Mouse (Mus musculus) gastrocnemius, postnatal 10 days (tissue): ENCODE results near the gene Duoxa2. TPM values are rescaled to one million over a fixed set of nuclear protein-coding genes. Genes with fewer than 3 reads are reported as not detected.
"Not testable (repeated sequence)": the region's sequence is repeated elsewhere in the genome, so short reads cannot be mapped to it uniquely, and the experiment has no call there.

Experiments used
- DNase-seq: peaks from one replicate; pipeline ENCODE4 v3.0.0; 2021; ENCODE audit warnings: mixed read lengths
- total RNA-seq, 2 experiments: library from RNA; stranded (reverse); gene quantifications; 2 replicates each; pipeline ENCODE4 v1.2.3; 2021

Gene Duoxa2
- total RNA-seq, 2 experiments from 2014 or later = not detected

- no peak for DNase-seq
Observed at GRCm38 (mm10) chr2:122306184-122306583, 7.5 kb downstream of the Duoxa2 start.

- no peak for DNase-seq
Observed at GRCm38 (mm10) chr2:122309647-122310046, 10.9 kb downstream of the Duoxa2 start.

GRCm38 (mm10) chr2:122311561-122311960, 12.9 kb downstream of the Duoxa2 start:
- DNase-seq = no peak

- DNase-seq = peak; percentile 74
Observed at GRCm38 (mm10) chr2:122312722-122313417, 14.2 kb downstream of the Duoxa2 start.

GRCm38 (mm10) chr2:122313536-122313935, 14.8 kb downstream of the Duoxa2 start, which contains the start of gene Duoxa1:
Gene Duoxa1, minus strand, starts transcription at chr2:122313730.
- DNase-seq = peak; percentile 16

GRCm38 (mm10) chr2:122315372-122315771, 16.7 kb downstream of the Duoxa2 start, which contains the start of gene Duox1:
Gene Duox1, plus strand, starts transcription at chr2:122315672.
- DNase-seq = no peak

- no peak for DNase-seq
Observed at GRCm38 (mm10) chr2:122317384-122317783, 18.7 kb downstream of the Duoxa2 start.

GRCm38 (mm10) chr2:122323960-122324359, 25.3 kb downstream of the Duoxa2 start:
- DNase-seq = no peak

GRCm38 (mm10) chr2:122324586-122324985, 25.9 kb downstream of the Duoxa2 start:
- DNase-seq = no peak

- no peak for DNase-seq
Observed at GRCm38 (mm10) chr2:122325361-122325760, 26.7 kb downstream of the Duoxa2 start.

GRCm38 (mm10) chr2:122327986-122328385, 29.3 kb downstream of the Duoxa2 start:
- DNase-seq = no peak

GRCm38 (mm10) chr2:122330317-122330716, 31.6 kb downstream of the Duoxa2 start:
- DNase-seq = not testable (repeated sequence)

GRCm38 (mm10) chr2:122332222-122332621, 33.5 kb downstream of the Duoxa2 start:
- DNase-seq = no peak

- peak; percentile 41 for DNase-seq
Observed at GRCm38 (mm10) chr2:122334170-122334569, 35.5 kb downstream of the Duoxa2 start.

- DNase-seq = no peak
Observed at GRCm38 (mm10) chr2:122337291-122337690, 38.6 kb downstream of the Duoxa2 start.

- no peak for DNase-seq
Observed at GRCm38 (mm10) chr2:122345106-122345893, 46.6 kb downstream of the Duoxa2 start.

GRCm38 (mm10) chr2:122346164-122346563, 47.5 kb downstream of the Duoxa2 start:
- not testable (repeated sequence) for DNase-seq

GRCm38 (mm10) chr2:122347257-122347656, 48.6 kb downstream of the Duoxa2 start:
- DNase-seq = no peak

- DNase-seq = peak; percentile 95
Observed at GRCm38 (mm10) chr2:122348531-122349131, 49.9 kb downstream of the Duoxa2 start.

GRCm38 (mm10) chr2:122349136-122349785, 50.6 kb downstream of the Duoxa2 start:
- peak; percentile 27 for DNase-seq

- DNase-seq = no peak
Observed at GRCm38 (mm10) chr2:122351156-122351930, 52.6 kb downstream of the Duoxa2 start.

- no peak for DNase-seq
Observed at GRCm38 (mm10) chr2:122351931-122352329, 53.2 kb downstream of the Duoxa2 start.
